Mouse (Mus musculus): ENCODE results near the gene Crybg1. TPM values are rescaled to one million over a fixed set of nuclear protein-coding genes. Genes with fewer than 3 reads are reported as not detected.
"Not testable (repeated sequence)": the region's sequence is repeated elsewhere in the genome, so short reads cannot be mapped to it uniquely, and the experiment has no call there.

Gene Crybg1
- polyA plus RNA-seq, 1 experiment from 2014 or later: 0.69 TPM

- Histone ChIP-seq H3K9ac (replicated peaks; ENCODE audit: low read depth) (no peak overlapping the region), H3K4me1 (ENCODE audit: insufficient read depth, low read depth, low read length) (no peaks in the 10 kb centered on the region), H3K27me3 (replicated peaks; ENCODE audit: insufficient read depth, low read length) (no peaks in the 10 kb centered on the region), H3K4me2 (replicated peaks; ENCODE audit: low read depth, low read length) (no peak overlapping the region), H3K36me3 (ENCODE audit: insufficient read depth, low read length) (no peaks in the 10 kb centered on the region), H3K4me3 (ENCODE audit: low read depth, low read length) (no peak overlapping the region), H3K27ac (ENCODE audit: low read length) (no peak overlapping the region), H3K9me3 (ENCODE audit: low read length) (no peaks in the 10 kb centered on the region)
- no peak for TF ChIP-seq CTCF (IDR thresholded peaks at IDR 0.05)
- WGBS: 85% methylated on average over 6 of the region's 6 CpGs
- ATAC-seq (no peak), DNase-seq (ENCODE audit: low spot score) (no peak)
Observed at GRCm38 (mm10) chr10:43982470-43982869, 166.2 kb downstream of the Crybg1 start.

- H3K4me2 ChIP-seq (replicated peaks; ENCODE audit: low read depth, low read length); H3K4me1 ChIP-seq (ENCODE audit: insufficient read depth, low read depth, low read length); H3K27me3 ChIP-seq (replicated peaks; ENCODE audit: insufficient read depth, low read length); H3K27ac ChIP-seq (ENCODE audit: low read length); H3K9me3 ChIP-seq (ENCODE audit: low read length); DNase-seq (ENCODE audit: low spot score); H3K4me3 ChIP-seq (ENCODE audit: low read depth, low read length); H3K9ac ChIP-seq (replicated peaks; ENCODE audit: low read depth); H3K36me3 ChIP-seq (ENCODE audit: insufficient read depth, low read length); ATAC-seq: not testable (repeated sequence)
- WGBS: 85% methylated on average over 3 of the region's 3 CpGs
Observed at GRCm38 (mm10) chr10:43980742-43981141, 167.9 kb downstream of the Crybg1 start.

- H3K4me2 ChIP-seq (replicated peaks; ENCODE audit: low read depth, low read length): no peak overlapping the region
- H3K9me3 ChIP-seq (ENCODE audit: low read length): no peaks in the 10 kb centered on the region
- H3K9ac ChIP-seq (replicated peaks; ENCODE audit: low read depth): no peak overlapping the region
- H3K36me3 ChIP-seq (ENCODE audit: insufficient read depth, low read length): no peaks in the 10 kb centered on the region
- no peaks in the 10 kb centered on the region for H3K27me3 ChIP-seq (replicated peaks; ENCODE audit: insufficient read depth, low read length)
- 65% methylated on average over 1 of the region's 1 CpGs for WGBS
- no peak overlapping the region for H3K4me3 ChIP-seq (ENCODE audit: low read depth, low read length)
- ATAC-seq: no peak
- H3K27ac ChIP-seq (ENCODE audit: low read length): no peak overlapping the region
- DNase-seq (ENCODE audit: low spot score): no peak
- no peaks in the 10 kb centered on the region for H3K4me1 ChIP-seq (ENCODE audit: insufficient read depth, low read depth, low read length)
- no peak for TF ChIP-seq EP300 (IDR thresholded peaks at IDR 0.05)
- TF ChIP-seq CTCF (IDR thresholded peaks at IDR 0.05): no peak
Observed at GRCm38 (mm10) chr10:43980080-43980479, 168.6 kb downstream of the Crybg1 start.

- Histone ChIP-seq H3K9ac (replicated peaks; ENCODE audit: low read depth) (no peak overlapping the region), H3K27ac (ENCODE audit: low read length) (no peak overlapping the region), H3K36me3 (ENCODE audit: insufficient read depth, low read length) (no peaks in the 10 kb centered on the region), H3K4me3 (ENCODE audit: low read depth, low read length) (no peak overlapping the region), H3K4me2 (replicated peaks; ENCODE audit: low read depth, low read length) (no peak overlapping the region), H3K9me3 (ENCODE audit: low read length) (no peaks in the 10 kb centered on the region), H3K27me3 (replicated peaks; ENCODE audit: insufficient read depth, low read length) (no peaks in the 10 kb centered on the region), H3K4me1 (ENCODE audit: insufficient read depth, low read depth, low read length) (no peaks in the 10 kb centered on the region)
- TF ChIP-seq CTCF (IDR thresholded peaks at IDR 0.05) (no peak), EP300 (IDR thresholded peaks at IDR 0.05) (no peak)
- ATAC-seq (peak; percentile 46; the same call in 1 of the 2 replicates), DNase-seq (ENCODE audit: low spot score) (peak; percentile 41)
- WGBS: 42% methylated on average over 3 of the region's 3 CpGs
Observed at GRCm38 (mm10) chr10:43977353-43977752, 171.3 kb downstream of the Crybg1 start.

- TF ChIP-seq EP300 (IDR thresholded peaks at IDR 0.05): no peak
- no peak for TF ChIP-seq CTCF (IDR thresholded peaks at IDR 0.05)
- Histone ChIP-seq H3K4me2 (replicated peaks; ENCODE audit: low read depth, low read length) (no peak overlapping the region), H3K36me3 (ENCODE audit: insufficient read depth, low read length) (no peaks in the 10 kb centered on the region), H3K4me3 (ENCODE audit: low read depth, low read length) (no peak overlapping the region), H3K4me1 (ENCODE audit: insufficient read depth, low read depth, low read length) (no peaks in the 10 kb centered on the region), H3K27ac (ENCODE audit: low read length) (no peak overlapping the region), H3K9ac (replicated peaks; ENCODE audit: low read depth) (no peak overlapping the region), H3K27me3 (replicated peaks; ENCODE audit: insufficient read depth, low read length) (no peaks in the 10 kb centered on the region), H3K9me3 (ENCODE audit: low read length) (no peaks in the 10 kb centered on the region)
- DNase-seq (ENCODE audit: low spot score) (no peak), ATAC-seq (no peak)
- WGBS: 56% methylated on average over 2 of the region's 2 CpGs
Observed at GRCm38 (mm10) chr10:43973244-43973643, 175.4 kb downstream of the Crybg1 start.

- ATAC-seq: no peak
- no peak overlapping the region for H3K4me3 ChIP-seq (ENCODE audit: low read depth, low read length)
- no peak overlapping the region for H3K4me2 ChIP-seq (replicated peaks; ENCODE audit: low read depth, low read length)
- no peaks in the 10 kb centered on the region for H3K9me3 ChIP-seq (ENCODE audit: low read length)
- H3K27me3 ChIP-seq (replicated peaks; ENCODE audit: insufficient read depth, low read length): no peaks in the 10 kb centered on the region
- H3K4me1 ChIP-seq (ENCODE audit: insufficient read depth, low read depth, low read length): no peaks in the 10 kb centered on the region
- WGBS: 68% methylated on average over 2 of the region's 2 CpGs
- no peaks in the 10 kb centered on the region for H3K36me3 ChIP-seq (ENCODE audit: insufficient read depth, low read length)
- no peak overlapping the region for H3K27ac ChIP-seq (ENCODE audit: low read length)
- no peak for DNase-seq (ENCODE audit: low spot score)
- no peak for TF ChIP-seq CTCF (IDR thresholded peaks at IDR 0.05)
- TF ChIP-seq EP300 (IDR thresholded peaks at IDR 0.05): no peak
- H3K9ac ChIP-seq (replicated peaks; ENCODE audit: low read depth): no peak overlapping the region
Observed at GRCm38 (mm10) chr10:43964943-43965342, 183.7 kb downstream of the Crybg1 start.

GRCm38 (mm10) chr10:43953942-43954341, 194.7 kb downstream of the Crybg1 start:
- Histone ChIP-seq H3K4me2 (replicated peaks; ENCODE audit: low read depth, low read length) (no peak overlapping the region), H3K9ac (replicated peaks; ENCODE audit: low read depth) (no peak overlapping the region), H3K9me3 (ENCODE audit: low read length) (no peaks in the 10 kb centered on the region), H3K27me3 (replicated peaks; ENCODE audit: insufficient read depth, low read length) (no peaks in the 10 kb centered on the region), H3K27ac (ENCODE audit: low read length) (no peak overlapping the region), H3K4me1 (ENCODE audit: insufficient read depth, low read depth, low read length) (no peaks in the 10 kb centered on the region), H3K36me3 (ENCODE audit: insufficient read depth, low read length) (no peaks in the 10 kb centered on the region), H3K4me3 (ENCODE audit: low read depth, low read length) (no peak overlapping the region)
- TF ChIP-seq CTCF (IDR thresholded peaks at IDR 0.05) (peak; percentile 94), EP300 (IDR thresholded peaks at IDR 0.05) (no peak)
- peak; percentile 77 for DNase-seq (ENCODE audit: low spot score)
- no peak for ATAC-seq

All from lung, postnatal 0 days (tissue).